Mouse (Mus musculus) heart, postnatal 0 days (tissue): ENCODE measurements at regions not wholly inside any gene's neighbourhood (a gene's known extent, or its start where the extent isn't known, plus 50 kb on each side); places are given as distances from the start of the nearest gene placed in this dataset.

ENCODE experiments used
- CTCF ChIP-seq: IDR thresholded peaks from 2 replicates; pipeline ENCODE4 v1.5.1; 2016; ENCODE audit warnings: antibody characterized with exemption, control low read depth, low read depth
- EP300 ChIP-seq: IDR thresholded peaks from 2 replicates; pipeline ENCODE4 v1.6.1; 2016; ENCODE audit warnings: antibody characterized with exemption, low read depth

- TF ChIP-seq EP300 (no peak), CTCF (no peak)
Observed at GRCm38 (mm10) chr4:64148989-64149463, 102.2 kb upstream of the Tnc start.
